Mouse (Mus musculus) central nervous system, embryonic 11.5 days (tissue): Measurements from ENCODE around the gene Itgb2. TPM values are rescaled to one million over a fixed set of nuclear protein-coding genes. Genes with fewer than 3 reads are reported as not detected.

Experiments used
- polyA plus RNA-seq: library from polyadenylated mRNA; depleted of rRNA; stranded (reverse); fragments of >200 nt; gene quantifications from 2 replicates; pipeline ENCODE4 v1.2.3, GENCODE M21; 2012; rRNA removed

The Itgb2 gene
- 1.3 and 1.8 TPM in 2 replicates for polyA plus RNA-seq

GRCm38 (mm10) chr10:77530140-77530539 lies at the start of gene Itgb2:
Itgb2 (plus strand) TSS chr10:77530252.

GRCm38 (mm10) chr10:77515385-77516348 lies 14.4 kb upstream of the Itgb2 start, which contains the start of gene Fam207a:
Fam207a (minus strand) TSS chr10:77515785.

GRCm38 (mm10) chr10:77581408-77582284 lies 51.6 kb downstream of the Itgb2 start, which contains the start of gene Pttg1ip:
Pttg1ip (plus strand) TSS chr10:77581720.

GRCm38 (mm10) chr10:77605908-77606826 lies 76.1 kb downstream of the Itgb2 start, which contains the start of the genes Sumo3 and Gm49325:
Sumo3 (plus strand) TSS chr10:77606097.
Gm49325 (plus strand) TSS chr10:77606197.

Other genes starting within 250 kb of the Itgb2 start
- gene Adarb1, start 112.0 kb upstream of the Itgb2 start, polyA plus RNA-seq, result 6.8 and 7.6 TPM in 2 replicates
- gene Fam207a, start 14.5 kb upstream of the Itgb2 start, polyA plus RNA-seq, result 35.5 and 67.5 TPM in 2 replicates
- gene Pttg1ip, start 51.5 kb downstream of the Itgb2 start, polyA plus RNA-seq, result 66.2 and 75.4 TPM in 2 replicates
- 343 and 431 TPM in 2 replicates for gene Sumo3, start 75.8 kb downstream of the Itgb2 start, polyA plus RNA-seq
- 75.0 and 115 TPM in 2 replicates for gene Gm49325, start 75.9 kb downstream of the Itgb2 start, polyA plus RNA-seq
- 58.8 and 134 TPM in 2 replicates for gene Ube2g2, start 92.0 kb downstream of the Itgb2 start, polyA plus RNA-seq
- 0.92 and 1.3 TPM in 2 replicates for gene Tspear, start 156.3 kb downstream of the Itgb2 start, polyA plus RNA-seq
- gene Gm19402, start 160.5 kb downstream of the Itgb2 start, polyA plus RNA-seq, result not detected in 2 replicates
- not detected in 2 replicates for gene Gm9508, start 167.0 kb downstream of the Itgb2 start, polyA plus RNA-seq
- gene Gm10272, start 176.4 kb downstream of the Itgb2 start, polyA plus RNA-seq, result not detected in 2 replicates
- not detected in 2 replicates for gene Gm10024, start 181.2 kb downstream of the Itgb2 start, polyA plus RNA-seq
- not detected in 2 replicates for gene Gm10142, start 185.6 kb downstream of the Itgb2 start, polyA plus RNA-seq
- gene Krtap12-1, start 190.3 kb downstream of the Itgb2 start, polyA plus RNA-seq, result not detected in 2 replicates
- not detected in 2 replicates for gene Gm10100, start 196.2 kb downstream of the Itgb2 start, polyA plus RNA-seq
- gene Gm18596, start 212.4 kb downstream of the Itgb2 start, polyA plus RNA-seq, result not detected in 2 replicates
- not detected in 2 replicates for gene Gm9736, start 221.1 kb downstream of the Itgb2 start, polyA plus RNA-seq
- gene Gm3233, start 229.4 kb downstream of the Itgb2 start, polyA plus RNA-seq, result not detected in 2 replicates
- gene Gm3238, start 241.1 kb downstream of the Itgb2 start, polyA plus RNA-seq, result not detected in 2 replicates
- not detected in 2 replicates for gene Gm7138, start 246.7 kb downstream of the Itgb2 start, polyA plus RNA-seq